Mouse (Mus musculus): ENCODE results near the gene Cfd.

The Cfd gene

GRCm38 (mm10) chr10:79871845-79872244, 18.8 kb upstream of the Cfd start:
- ChIA-PET POLR2A (interaction anchor here in 3 of 4 experiments (0.6 to 5.9 kb wide), 13 partner anchors 8 to 52 kb away, joined by 3 to 63 read pairs (median 8); partner anchors contain the start of genes Ptbp1 (in 3 of the 3) and Med16 (in 1 of the 3)), CTCF (interaction anchor here in 3 of 4 experiments (0.6 to 1.4 kb wide), 8 partner anchors 10 to 295 kb away, joined by 3 to 9 read pairs (median 4); no protein-coding TSS in a partner anchor)

GRCm38 (mm10) chr10:79872862-79873261, 17.8 kb upstream of the Cfd start:
- ChIA-PET CTCF (interaction anchor here (0.7 to 2.6 kb wide), 10 partner anchors 10 to 93 kb away, joined by 3 to 14 read pairs (median 4); no protein-coding TSS in a partner anchor), POLR2A (interaction anchor here (0.6 to 5.9 kb wide), 26 partner anchors 8 to 295 kb away, joined by 3 to 63 read pairs (median 6); partner anchors contain the start of genes Med16 (in 3 of the 4), Ptbp1 (in 3 of the 4) and Cfd (in 1 of the 4))

- ChIA-PET POLR2A (interaction anchor here (0.6 to 5.9 kb wide), 29 partner anchors 8 to 294 kb away, joined by 3 to 63 read pairs (median 8); partner anchors contain the start of genes Med16 (in 3 of the 4), Ptbp1 (in 3 of the 4) and Cfd (in 1 of the 4)), CTCF (interaction anchor here (0.6 to 2.6 kb wide), 14 partner anchors 10 to 1680 kb away, joined by 3 to 14 read pairs (median 4); no protein-coding TSS in a partner anchor)
Observed at GRCm38 (mm10) chr10:79873313-79873712, 17.3 kb upstream of the Cfd start.

- POLR2A ChIA-PET: interaction anchor here (0.5 to 5.9 kb wide), 28 partner anchors 8 to 418 kb away, joined by 3 to 63 read pairs (median 5); partner anchors contain the start of genes Ptbp1 (in 3 of the 4), Med16 (in 2 of the 4), Cfd (in 1 of the 4) and Rps15 (in 1 of the 4)
Observed at GRCm38 (mm10) chr10:79873715-79874289, 16.9 kb upstream of the Cfd start.

GRCm38 (mm10) chr10:79874290-79874862, 16.3 kb upstream of the Cfd start, which contains the start of the genes Prtn3 and Plppr3:
Gene Prtn3 (plus strand): TSS chr10:79874476.
Gene Plppr3 (minus strand): TSS chr10:79874634.
- ChIA-PET POLR2A (interaction anchor here (0.5 to 5.9 kb wide), 22 partner anchors 7 to 418 kb away, joined by 3 to 63 read pairs (median 8); partner anchors contain the start of genes Ptbp1 (in 3 of the 4), Med16 (in 2 of the 4) and Rps15 (in 1 of the 4)), CTCF (interaction anchor here in 3 of 4 experiments (0.6 to 2.6 kb wide), 9 partner anchors 9 to 85 kb away, joined by 3 to 14 read pairs (median 3); no protein-coding TSS in a partner anchor)

More at GRCm38 (mm10) chr10:79873715-79874289, 16.9 kb upstream of the Cfd start:
- CTCF ChIA-PET: interaction anchor here (0.6 to 2.6 kb wide), 15 partner anchors 9 to 1680 kb away, joined by 3 to 14 read pairs (median 3); no protein-coding TSS in a partner anchor

- ChIA-PET CTCF (interaction anchor here in 1 of 4 experiments (0.5 kb wide), 1 partner anchor 42 kb away, joined by 6 read pairs; no protein-coding TSS in a partner anchor), POLR2A (interaction anchor here in 1 of 4 experiments (0.7 kb wide), 1 partner anchor 18 kb away, joined by 6 read pairs; no protein-coding TSS in a partner anchor)
Observed at GRCm38 (mm10) chr10:79877174-79877573, 13.5 kb upstream of the Cfd start.

GRCm38 (mm10) chr10:79877757-79878156, 12.9 kb upstream of the Cfd start:
- ChIA-PET CTCF (interaction anchor here in 1 of 4 experiments (0.5 to 0.8 kb wide), 2 partner anchors 43 to 66 kb away, joined by 3 to 6 read pairs; no protein-coding TSS in a partner anchor), POLR2A (interaction anchor here in 1 of 4 experiments (0.7 kb wide), 1 partner anchor 19 kb away, joined by 6 read pairs; no protein-coding TSS in a partner anchor)

GRCm38 (mm10) chr10:79879527-79879926, 11.1 kb upstream of the Cfd start:
- CTCF ChIA-PET: interaction anchor here in 2 of 4 experiments (0.6 to 2.1 kb wide), 4 partner anchors 8 to 80 kb away, joined by 3 to 7 read pairs (median 4); partner anchors contain the start of gene Wdr18 (in 1 of the 2)
- POLR2A ChIA-PET: interaction anchor here (0.5 to 5.6 kb wide), 10 partner anchors 14 to 289 kb away, joined by 3 to 70 read pairs (median 4); partner anchors contain the start of gene Ptbp1 (in 1 of the 4)

GRCm38 (mm10) chr10:79880721-79881120, 9.9 kb upstream of the Cfd start:
- ChIA-PET CTCF (interaction anchor here (0.5 to 3.1 kb wide), 8 partner anchors 12 to 687 kb away, joined by 3 to 16 read pairs (median 4); partner anchors contain the start of gene Cnn2 (in 1 of the 4)), POLR2A (interaction anchor here (0.6 to 5.6 kb wide), 19 partner anchors 9 to 284 kb away, joined by 3 to 70 read pairs (median 4); partner anchors contain the start of genes Arid3a (in 1 of the 4), Cirbp (in 1 of the 4), Med16 (in 1 of the 4) and Ptbp1 (in 1 of the 4))

GRCm38 (mm10) chr10:79881981-79882380, 8.7 kb upstream of the Cfd start:
- POLR2A ChIA-PET: interaction anchor here in 3 of 4 experiments (0.5 to 5.6 kb wide), 19 partner anchors 8 to 380 kb away, joined by 3 to 70 read pairs (median 4); partner anchors contain the start of genes Ptbp1 (in 2 of the 3), Arid3a (in 1 of the 3), C2cd4c (in 1 of the 3) and Dazap1 (in 1 of the 3)
- CTCF ChIA-PET: interaction anchor here in 3 of 4 experiments (0.5 to 3.1 kb wide), 17 partner anchors 8 to 821 kb away, joined by 3 to 27 read pairs (median 4); partner anchors contain the start of genes Arid3a (in 2 of the 3), Med16 (in 1 of the 3), Plppr3 (in 1 of the 3) and Prtn3 (in 1 of the 3)

GRCm38 (mm10) chr10:79883297-79884084, 7.2 kb upstream of the Cfd start:
- ChIA-PET CTCF (interaction anchor here (0.5 to 3.1 kb wide), 53 partner anchors 9 to 1591 kb away, joined by 3 to 27 read pairs (median 3); partner anchors contain the start of genes Arid3a (in 2 of the 4), Plppr3 (in 2 of the 4), Prtn3 (in 2 of the 4) and Wdr18 (in 2 of the 4)), POLR2A (interaction anchor here in 3 of 4 experiments (0.5 to 5.6 kb wide), 21 partner anchors 10 to 290 kb away, joined by 3 to 70 read pairs (median 4); partner anchors contain the start of genes Ptbp1 (in 2 of the 3), Arid3a (in 1 of the 3), Kiss1r (in 1 of the 3) and Plppr3 (in 1 of the 3))

GRCm38 (mm10) chr10:79884446-79884845, 6.2 kb upstream of the Cfd start:
- CTCF ChIA-PET: interaction anchor here (0.6 to 3.0 kb wide), 25 partner anchors 8 to 280 kb away, joined by 3 to 27 read pairs (median 5); partner anchors contain the start of genes Plppr3 (in 2 of the 4), Prtn3 (in 2 of the 4), Arid3a (in 1 of the 4) and Fgf22 (in 1 of the 4)
- POLR2A ChIA-PET: interaction anchor here in 2 of 4 experiments (0.6 to 5.6 kb wide), 8 partner anchors 11 to 283 kb away, joined by 3 to 70 read pairs (median 4); partner anchors contain the start of genes Plppr3 (in 1 of the 2), Prtn3 (in 1 of the 2), Ptbp1 (in 1 of the 2) and Tmem259 (in 1 of the 2)

GRCm38 (mm10) chr10:79884938-79885337, 5.7 kb upstream of the Cfd start:
- CTCF ChIA-PET: interaction anchor here in 2 of 4 experiments (1.0 to 3.0 kb wide), 5 partner anchors 11 to 130 kb away, joined by 3 to 14 read pairs (median 9); partner anchors contain the start of genes Fgf22 (in 1 of the 2), Med16 (in 1 of the 2), Plppr3 (in 1 of the 2) and Prtn3 (in 1 of the 2)
- POLR2A ChIA-PET: interaction anchor here in 1 of 4 experiments (0.6 to 2.2 kb wide), 6 partner anchors 12 to 1403 kb away, joined by 3 to 13 read pairs (median 4); partner anchors contain the start of genes Plppr3, Prtn3 and Tmem259

GRCm38 (mm10) chr10:79886054-79886453, 4.6 kb upstream of the Cfd start, which contains the start of gene Elane:
Gene Elane (plus strand): TSS chr10:79886247.
- ChIA-PET CTCF (interaction anchor here in 1 of 4 experiments (0.6 kb wide), 1 partner anchor 106 kb away, joined by 3 read pairs; no protein-coding TSS in a partner anchor), POLR2A (interaction anchor here in 2 of 4 experiments (0.7 to 1.0 kb wide), 2 partner anchors 21 to 46 kb away, joined by 3 to 4 read pairs; no protein-coding TSS in a partner anchor)

GRCm38 (mm10) chr10:79886611-79887010, 4.0 kb upstream of the Cfd start:
- POLR2A ChIA-PET: interaction anchor here in 2 of 4 experiments (0.7 kb wide), 2 partner anchors 21 to 27 kb away, joined by 4 to 5 read pairs; no protein-coding TSS in a partner anchor
- CTCF ChIA-PET: interaction anchor here in 1 of 4 experiments (0.6 kb wide), 1 partner anchor 106 kb away, joined by 3 read pairs; no protein-coding TSS in a partner anchor

Measured in embryonic stem cell, embryonic (primary cell).